Mouse (Mus musculus): Measurements from ENCODE around the gene Cldn7.

- TF ChIP-seq GATA1 (IDR thresholded peaks at IDR 0.05; ENCODE audit: low read length) (no peak), TAL1 (IDR thresholded peaks at IDR 0.05; ENCODE audit: low read length) (no peak)
Measured at GRCm38 (mm10) chr11:70013408-70013807, 48.8 kb downstream of the Cldn7 start.

Data from erythroblast, embryonic 14.5 days (primary cell).